Mouse (Mus musculus): ENCODE results near the gene Tspan17.

DNA sequence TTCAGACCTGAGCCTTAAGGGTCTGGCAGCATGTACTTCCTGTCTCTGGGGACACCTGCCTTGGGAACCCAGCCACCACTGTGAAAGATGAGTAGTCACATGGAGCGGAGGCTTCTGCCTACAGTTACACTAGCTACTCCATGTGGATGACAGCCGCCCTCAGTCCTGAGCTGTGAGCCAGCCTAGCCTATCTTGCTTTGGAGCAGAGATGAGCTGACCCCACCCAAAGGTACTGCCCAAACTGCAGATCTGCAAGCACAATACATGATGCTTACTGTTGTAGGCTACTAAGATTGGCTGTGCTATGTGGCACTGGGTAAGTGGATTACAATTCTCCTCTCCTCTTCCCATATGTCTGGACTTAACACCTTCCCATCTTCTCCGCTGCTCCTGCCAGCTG lies 8.1 kb upstream of the Tspan17 start:
- TF ChIP-seq POLR2A (IDR thresholded peaks at IDR 0.05; ENCODE audit: borderline replicate concordance, insufficient read depth, low read length) (no peak), CTCF (IDR thresholded peaks at IDR 0.05; ENCODE audit: borderline replicate concordance, insufficient read depth, low read depth, low read length) (no peak)

All from cerebellum, adult 2 months (tissue).